Mouse (Mus musculus): ENCODE measurements at regions not wholly inside any gene's neighbourhood (a gene's known extent, or its start where the extent isn't known, plus 50 kb on each side); places are given as distances from the start of the nearest gene placed in this dataset.

DNA sequence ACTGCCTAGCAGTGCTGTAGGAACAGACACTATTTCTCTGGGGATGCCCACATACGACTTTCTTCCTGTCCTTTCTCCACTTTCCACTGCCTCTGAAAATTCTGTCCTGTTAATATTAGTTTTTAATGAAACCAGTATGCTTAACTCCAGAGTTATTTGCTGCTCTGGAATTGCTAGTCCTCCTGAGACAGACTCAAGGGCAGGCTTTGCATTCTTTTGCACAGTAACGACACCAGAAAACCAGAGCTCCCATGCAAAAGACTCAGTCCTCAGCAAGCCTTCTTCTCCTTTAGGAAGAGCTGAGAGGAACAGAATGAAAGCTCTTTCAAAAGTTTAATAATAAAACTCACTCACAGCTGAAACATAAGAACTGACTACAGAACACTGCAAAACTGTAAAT lies 92.3 kb upstream of the Dab2 start:
- DNase-seq (ENCODE audit: low spot score), result no peak

DNA sequence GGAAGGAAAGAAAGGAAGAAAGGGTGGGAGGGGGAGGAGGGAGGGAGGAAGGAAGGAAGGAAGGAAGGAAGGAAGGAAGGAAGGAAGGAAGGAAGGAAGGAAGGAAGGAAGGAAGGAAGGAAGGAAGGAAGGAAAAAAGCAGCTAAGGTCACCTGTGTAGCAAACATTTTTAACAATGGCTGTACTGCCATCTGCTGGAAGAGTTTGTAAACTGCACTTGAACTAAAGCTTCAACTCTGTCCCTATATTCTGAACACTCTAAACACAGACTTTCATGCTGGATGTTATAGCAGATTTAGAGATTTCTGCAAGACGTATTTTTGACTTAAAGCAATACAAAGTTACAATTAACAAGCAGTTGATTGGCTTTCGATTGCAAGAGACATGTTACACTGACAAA lies 90.3 kb upstream of the Dab2 start:
- no peak for DNase-seq (ENCODE audit: low spot score)

GRCm38 (mm10) chr15:6218087-6218486 lies 81.5 kb upstream of the Dab2 start:
- DNase-seq (ENCODE audit: low spot score), result no peak

GRCm38 (mm10) chr15:6225227-6225626 lies 74.4 kb upstream of the Dab2 start:
- DNase-seq (ENCODE audit: low spot score), result no peak

DNA sequence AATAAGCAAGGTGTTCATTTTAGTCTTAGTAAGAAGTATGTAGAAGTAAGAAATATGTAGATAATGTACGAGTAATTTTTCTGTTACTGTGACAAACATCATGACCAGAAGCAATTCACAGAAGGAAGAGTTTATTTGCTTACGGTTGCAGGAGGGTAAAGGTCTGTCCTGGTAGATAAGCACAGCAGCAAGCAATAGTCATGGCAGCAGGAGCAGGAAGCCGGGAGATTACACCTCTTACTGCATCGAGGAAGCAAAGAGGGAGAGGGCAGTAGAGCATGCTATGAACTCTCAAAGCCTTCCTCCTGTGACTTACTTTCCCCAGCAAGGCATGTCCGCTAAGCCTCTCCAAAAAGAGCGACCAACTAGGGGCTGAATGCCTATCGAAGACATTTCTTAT lies 69.0 kb upstream of the Dab2 start:
- DNase-seq (ENCODE audit: low spot score), result no peak

GRCm38 (mm10) chr15:6231308-6232103 lies 68.1 kb upstream of the Dab2 start:
- no peak for DNase-seq (ENCODE audit: low spot score)

DNA sequence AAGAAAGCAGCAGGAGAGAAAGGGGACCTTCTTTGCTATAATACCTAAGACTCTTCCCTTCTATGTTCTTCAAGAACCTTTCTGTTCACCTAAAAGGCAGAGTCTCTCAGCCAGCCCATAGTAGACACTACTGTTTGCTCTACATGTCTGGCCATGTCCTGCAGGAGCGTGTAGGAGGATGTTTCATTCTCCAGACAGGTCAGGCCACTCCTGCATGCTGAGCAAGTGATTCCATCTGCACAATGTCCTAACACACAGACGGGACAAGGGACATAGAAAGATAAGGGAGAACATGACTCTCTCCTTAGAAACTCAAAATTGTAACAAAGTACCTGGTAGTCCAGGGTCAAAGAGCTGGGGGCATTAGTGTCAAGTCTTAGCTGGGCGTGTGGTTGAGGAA lies 66.0 kb upstream of the Dab2 start:
- DNase-seq (ENCODE audit: low spot score), result no peak

- DNase-seq (ENCODE audit: low spot score), result no peak
Measured at GRCm38 (mm10) chr15:6236583-6236982, 63.0 kb upstream of the Dab2 start.

DNA sequence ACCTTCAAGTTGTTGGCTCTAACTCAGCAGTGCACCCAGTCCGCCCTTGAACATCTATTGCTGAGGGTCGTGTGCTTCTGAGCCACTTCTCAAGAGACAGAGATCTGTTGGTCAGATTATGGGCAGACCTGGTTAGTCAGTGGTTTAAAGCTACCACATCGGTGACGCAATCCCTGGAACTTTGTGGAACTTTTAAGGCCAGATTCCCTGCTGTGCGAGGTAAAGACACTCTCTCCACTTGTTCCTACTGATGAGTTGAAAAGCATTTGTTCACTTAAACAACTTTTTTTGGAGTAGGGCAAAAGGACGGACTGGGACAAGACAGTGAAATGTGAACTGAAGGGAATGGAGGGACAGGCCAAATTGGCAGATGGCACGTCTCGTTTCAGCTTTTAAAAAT lies 61.9 kb upstream of the Dab2 start:
- no peak for DNase-seq (ENCODE audit: low spot score)

GRCm38 (mm10) chr15:6238133-6238532 lies 61.5 kb upstream of the Dab2 start:
- DNase-seq (ENCODE audit: low spot score), result peak; percentile 64

GRCm38 (mm10) chr15:6238755-6239154 lies 60.8 kb upstream of the Dab2 start:
- no peak for DNase-seq (ENCODE audit: low spot score)

GRCm38 (mm10) chr15:6242132-6242531 lies 57.5 kb upstream of the Dab2 start:
- DNase-seq (ENCODE audit: low spot score), result no peak

- DNase-seq (ENCODE audit: low spot score), result no peak
Measured at GRCm38 (mm10) chr15:6244401-6244800, 55.2 kb upstream of the Dab2 start.

DNA sequence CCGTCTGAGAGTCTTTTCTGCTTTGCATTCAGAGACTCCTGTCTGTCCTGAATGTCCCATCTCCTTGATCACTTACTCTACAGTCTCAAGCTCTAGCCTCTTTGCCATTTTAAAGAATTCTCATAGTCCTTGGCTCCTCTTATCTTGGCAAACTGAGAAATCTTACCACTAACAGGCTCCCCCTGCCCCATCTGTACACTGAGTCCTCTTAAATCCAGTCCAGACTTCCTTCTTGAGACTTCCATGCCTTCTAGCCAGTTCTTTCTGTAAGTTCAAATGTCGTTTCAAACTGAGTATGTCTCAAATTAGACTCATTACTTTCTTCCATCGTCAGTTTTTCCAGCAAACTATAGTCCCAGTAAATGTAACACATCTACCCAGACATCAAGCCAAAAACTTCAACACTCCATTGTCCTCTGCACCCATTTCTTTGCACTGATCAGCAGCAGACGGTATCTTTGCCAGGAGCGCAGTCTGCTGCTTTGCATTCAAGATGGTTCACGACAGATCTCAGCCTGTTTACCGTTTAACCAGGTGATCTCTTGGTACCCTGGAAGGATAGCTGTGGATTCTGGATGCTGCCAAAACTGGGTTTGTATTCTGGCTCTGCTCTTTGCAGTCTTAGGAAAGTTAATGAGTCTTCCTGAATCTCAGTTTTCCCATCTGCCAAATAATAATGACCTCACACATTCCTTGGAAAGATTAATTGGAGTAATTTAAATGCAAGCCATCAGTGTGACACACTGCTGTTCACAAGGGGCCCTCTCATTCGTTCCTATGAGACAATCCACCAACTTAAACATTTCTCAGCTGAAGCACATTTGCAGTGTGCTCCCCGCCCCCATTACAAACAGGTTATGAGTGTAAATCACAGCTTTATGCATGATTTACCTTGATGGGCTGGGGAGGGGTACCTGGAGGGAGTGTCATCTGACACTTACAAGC lies 53.4 kb upstream of the Dab2 start:
- no peak for DNase-seq (ENCODE audit: low spot score)

DNA sequence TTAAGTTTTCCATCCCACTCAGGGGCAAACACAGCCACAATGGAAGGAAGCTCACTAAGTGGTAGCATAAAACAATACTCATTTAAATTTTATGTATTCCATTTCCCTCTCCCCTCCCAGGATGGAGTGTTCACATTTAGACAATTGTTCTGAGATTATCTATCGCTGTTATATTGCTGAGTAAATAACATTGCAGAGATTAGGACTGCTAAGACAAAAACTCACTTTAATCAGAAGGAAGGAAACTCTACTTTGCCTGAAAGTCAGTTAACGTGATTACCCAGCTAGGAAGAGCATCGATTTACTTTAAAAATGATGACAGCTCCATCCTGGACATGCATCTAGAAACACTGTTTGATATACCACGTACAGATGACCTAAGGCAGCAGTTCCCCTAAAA lies 51.1 kb upstream of the Dab2 start:
- no peak for DNase-seq (ENCODE audit: low spot score)

Measured in urinary bladder, postnatal 10 days (tissue).